Mouse (Mus musculus): ENCODE measurements at regions not wholly inside any gene's neighbourhood (a gene's known extent, or its start where the extent isn't known, plus 50 kb on each side); places are given as distances from the start of the nearest gene placed in this dataset.

DNA sequence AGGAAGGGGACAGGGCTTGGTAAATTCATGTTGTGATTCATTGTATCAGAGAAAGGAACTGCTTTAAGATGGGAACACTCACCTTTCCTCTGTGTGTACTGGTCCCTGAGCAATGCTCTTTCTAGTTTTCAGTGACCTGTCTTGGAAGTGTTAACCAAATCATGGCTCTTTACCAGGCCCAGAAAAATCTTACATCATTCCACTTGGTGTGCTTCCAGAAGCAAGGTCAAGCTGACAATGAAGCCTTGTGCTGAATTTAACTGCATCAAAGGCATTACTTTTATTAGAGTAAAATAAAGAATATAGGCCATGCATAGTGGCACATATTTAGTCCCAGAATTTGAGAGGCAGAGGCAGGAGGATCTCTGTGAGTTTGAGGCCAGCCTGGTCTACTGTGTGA is 75.4 kb upstream of the Hmgn3 start:
- Histone ChIP-seq H3K27me3 (ENCODE audit: control insufficient read depth in 1 of 2, insufficient read depth in 2 of 2, low read length in 2 of 2) (no peaks in the 10 kb centered on the region), H3K4me3 (ENCODE audit: control insufficient read depth in 1 of 2, insufficient read depth in 1 of 2, low read depth in 2 of 2, low read length in 2 of 2) (no peak overlapping the region), H3K4me1 (ENCODE audit: control insufficient read depth in 1 of 2, insufficient read depth in 2 of 2, low read length in 2 of 2) (no peaks in the 10 kb centered on the region), H3K9ac (ENCODE audit: control insufficient read depth, low read depth, low read length, poor library complexity, severe bottlenecking) (no peak overlapping the region), H3K27ac (ENCODE audit: control insufficient read depth, low read depth, low read length) (no peak overlapping the region), H3K79me2 (ENCODE audit: control insufficient read depth, insufficient read depth, low read length, poor library complexity) (no peaks in the 10 kb centered on the region), H3K36me3 (ENCODE audit: control insufficient read depth in 1 of 2, insufficient read depth in 2 of 2, low read length in 2 of 2) (no peaks in the 10 kb centered on the region), H3K9me3 (replicated peaks; ENCODE audit: insufficient read depth, low read length) (no peaks in the 10 kb centered on the region)
- no peak for TF ChIP-seq GATA1 (IDR thresholded peaks at IDR 0.05; ENCODE audit: low read depth, low read length)
- TF ChIP-seq RAD21 (IDR thresholded peaks at IDR 0.05; ENCODE audit: low read depth, low read length): no peak
- TF ChIP-seq MYB (IDR thresholded peaks at IDR 0.05; ENCODE audit: low read depth, low read length): no peak
- TF ChIP-seq MAZ (IDR thresholded peaks at IDR 0.05; ENCODE audit: low read depth, low read length): no peak
- TF ChIP-seq ZC3H11A (IDR thresholded peaks at IDR 0.05; ENCODE audit: low read depth, low read length): no peak
- no peak for TF ChIP-seq TAL1 (IDR thresholded peaks at IDR 0.05; ENCODE audit: low read length)
- no peak for TF ChIP-seq KAT2A (conservative IDR thresholded peaks at IDR 0.05; ENCODE audit: low read depth, low read length)
- TF ChIP-seq TBP (IDR thresholded peaks at IDR 0.05; ENCODE audit: low read depth, low read length): no peak
- TF ChIP-seq BHLHE40 (IDR thresholded peaks at IDR 0.05; ENCODE audit: borderline replicate concordance, low read depth, low read length): no peak
- no peak for TF ChIP-seq HCFC1 (IDR thresholded peaks at IDR 0.05; ENCODE audit: low read depth, low read length)
- no peak for TF ChIP-seq MAX (IDR thresholded peaks at IDR 0.05; ENCODE audit: low read length)
- no peak for TF ChIP-seq MYC (IDR thresholded peaks at IDR 0.05; ENCODE audit: low read depth, low read length)
- TF ChIP-seq NRF1 (IDR thresholded peaks at IDR 0.05; ENCODE audit: insufficient read depth, low read depth, low read length, poor library complexity, severe bottlenecking): no peak
- no peak for TF ChIP-seq RCOR1 (IDR thresholded peaks at IDR 0.05; ENCODE audit: low read depth, low read length)
- no peak for TF ChIP-seq SIN3A (IDR thresholded peaks at IDR 0.05; ENCODE audit: low read length)
- TF ChIP-seq CHD1 (IDR thresholded peaks at IDR 0.05; ENCODE audit: low read depth, low read length): no peak
- TF ChIP-seq UBTF (IDR thresholded peaks at IDR 0.05; ENCODE audit: borderline replicate concordance, insufficient read depth, low read depth, low read length): no peak
- TF ChIP-seq JUND (IDR thresholded peaks at IDR 0.05; ENCODE audit: low read depth, low read length): no peak
- no peak for DNase-seq (ENCODE audit: low read depth, low spot score)

DNA sequence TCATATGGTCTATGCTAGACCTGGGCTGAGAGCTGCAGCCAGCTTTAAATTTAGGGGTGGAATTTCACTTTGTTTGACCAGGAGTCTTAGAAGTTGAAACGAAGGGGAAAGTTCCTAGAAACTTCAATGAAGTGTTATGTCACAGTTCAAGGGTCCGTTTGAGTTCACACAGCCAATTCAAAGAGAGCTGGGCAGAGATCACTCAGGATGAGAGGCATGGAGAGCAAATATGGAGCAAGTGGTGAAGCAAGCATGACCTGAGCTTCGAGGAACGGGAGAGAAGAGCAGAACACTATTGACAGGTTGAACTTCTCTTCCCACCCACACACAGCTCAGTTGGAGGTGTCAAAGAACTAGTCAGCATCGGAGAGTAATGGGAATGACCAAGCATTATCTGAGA is 56.1 kb upstream of the Hmgn3 start:
- H3K4me3 ChIP-seq (ENCODE audit: control insufficient read depth in 1 of 2, insufficient read depth in 1 of 2, low read depth in 2 of 2, low read length in 2 of 2): no peak overlapping the region
- H3K79me2 ChIP-seq (ENCODE audit: control insufficient read depth, insufficient read depth, low read length, poor library complexity): no peaks in the 10 kb centered on the region
- H3K9ac ChIP-seq (ENCODE audit: control insufficient read depth, low read depth, low read length, poor library complexity, severe bottlenecking): no peak overlapping the region
- H3K27me3 ChIP-seq (ENCODE audit: control insufficient read depth in 1 of 2, insufficient read depth in 2 of 2, low read length in 2 of 2): no peaks in the 10 kb centered on the region
- H3K9me3 ChIP-seq (replicated peaks; ENCODE audit: insufficient read depth, low read length): no peaks in the 10 kb centered on the region
- DNase-seq (ENCODE audit: low read depth, low spot score): no peak
- H3K27ac ChIP-seq (ENCODE audit: control insufficient read depth, low read depth, low read length): no peak overlapping the region
- H3K4me1 ChIP-seq (ENCODE audit: control insufficient read depth in 1 of 2, insufficient read depth in 2 of 2, low read length in 2 of 2): no peaks in the 10 kb centered on the region
- no peaks in the 10 kb centered on the region for H3K36me3 ChIP-seq (ENCODE audit: control insufficient read depth in 1 of 2, insufficient read depth in 2 of 2, low read length in 2 of 2)
- TF ChIP-seq ETS1 (IDR thresholded peaks at IDR 0.05; ENCODE audit: low read depth, low read length) (no peak), POLR2A (IDR thresholded peaks at IDR 0.05; ENCODE audit: control insufficient read depth in 1 of 2, insufficient read depth in 1 of 2, low read depth in 1 of 2, low read length in 2 of 2, poor library complexity in 1 of 2) (no peak), MYC (IDR thresholded peaks at IDR 0.05; ENCODE audit: low read depth, low read length) (no peak), GABPA (IDR thresholded peaks at IDR 0.05; ENCODE audit: low read depth, low read length) (no peak), HCFC1 (IDR thresholded peaks at IDR 0.05; ENCODE audit: low read depth, low read length) (no peak), GATA1 (IDR thresholded peaks at IDR 0.05; ENCODE audit: low read depth, low read length) (no peak), MAX (IDR thresholded peaks at IDR 0.05; ENCODE audit: low read length) (no peak), ZMIZ1 (IDR thresholded peaks at IDR 0.05; ENCODE audit: low read depth, low read length) (no peak), E2F4 (IDR thresholded peaks at IDR 0.05; ENCODE audit: borderline replicate concordance, low read depth, low read length) (no peak), MEF2A (IDR thresholded peaks at IDR 0.05; ENCODE audit: extremely low read depth, insufficient replicate concordance, low read depth, low read length, poor library complexity, severe bottlenecking) (no peak), MAZ (IDR thresholded peaks at IDR 0.05; ENCODE audit: low read depth, low read length) (no peak), MXI1 (IDR thresholded peaks at IDR 0.05; ENCODE audit: low read depth, low read length) (no peak), UBTF (IDR thresholded peaks at IDR 0.05; ENCODE audit: borderline replicate concordance, insufficient read depth, low read depth, low read length) (no peak), BHLHE40 (IDR thresholded peaks at IDR 0.05; ENCODE audit: borderline replicate concordance, low read depth, low read length) (no peak), RCOR1 (IDR thresholded peaks at IDR 0.05; ENCODE audit: low read depth, low read length) (no peak), JUND (IDR thresholded peaks at IDR 0.05; ENCODE audit: low read depth, low read length) (no peak), KAT2A (conservative IDR thresholded peaks at IDR 0.05; ENCODE audit: low read depth, low read length) (no peak), MAFK (IDR thresholded peaks at IDR 0.05; ENCODE audit: borderline replicate concordance, low read depth, low read length) (no peak)
